Mouse (Mus musculus): Measurements from ENCODE around the gene Inpp5a.

DNA sequence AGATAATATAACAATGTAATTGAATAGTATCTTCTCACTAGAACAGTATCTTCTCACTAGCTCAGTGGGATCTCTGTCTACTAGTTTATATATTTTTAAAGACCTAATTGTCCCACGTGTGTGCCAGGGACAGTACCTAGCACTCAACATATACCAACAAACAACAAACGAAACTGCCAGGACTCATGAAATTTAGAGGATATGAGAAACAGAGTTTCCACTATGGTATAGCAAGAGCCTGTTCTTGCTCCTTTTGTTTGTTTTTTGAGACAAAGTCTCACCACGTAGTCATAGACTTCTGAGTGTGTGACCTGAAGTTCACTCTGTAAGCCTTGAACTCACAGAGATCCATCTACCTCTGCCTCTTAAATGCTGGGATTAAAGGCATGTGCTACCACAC lies 10.6 kb upstream of the Inpp5a start:
- TF ChIP-seq CTCF (conservative IDR thresholded peaks at IDR 0.05; ENCODE audit: insufficient read depth, insufficient read length, low read depth, low read length) (no peak), POLR2A (IDR thresholded peaks at IDR 0.05; ENCODE audit: low read depth, low read length) (no peak)
